Mouse (Mus musculus): ENCODE measurements around the gene Insl3. TPM values are rescaled to one million over a fixed set of nuclear protein-coding genes. Genes with fewer than 3 reads are reported as not detected.

Gene Insl3
- 33.1 to 39.9 TPM (median 34.5 TPM) in 4 replicates for total RNA-seq (2023)

GRCm38 (mm10) chr8:71689028-71689427 is at the start of gene Insl3:
Insl3 (plus strand) TSS chr8:71689214.

GRCm38 (mm10) chr8:71671549-71671965 is 17.5 kb upstream of the Insl3 start, which contains the start of gene Unc13a:
Unc13a (minus strand) TSS chr8:71671757.

GRCm38 (mm10) chr8:71676020-71676741 is 12.8 kb upstream of the Insl3 start, which contains the start of gene Jak3:
Jak3 (plus strand) TSS chr8:71676296.

GRCm38 (mm10) chr8:71701414-71702086 is 12.5 kb downstream of the Insl3 start, which contains the start of gene B3gnt3:
B3gnt3 (minus strand) TSS chr8:71701789.

GRCm38 (mm10) chr8:71725122-71725924 is 36.3 kb downstream of the Insl3 start, which contains the start of gene Fcho1:
Fcho1 (minus strand) TSS chr8:71725716.

Other genes with a start within 250 kb of the Insl3 start
- 12.0 to 14.3 TPM (median 12.5 TPM) in 4 replicates for gene Abhd8, start 225.6 kb upstream of the Insl3 start, total RNA-seq (2023)
- gene Mrpl34, start 224.3 kb upstream of the Insl3 start, total RNA-seq (2023) = 28.3 to 38.5 TPM (median 35.1 TPM) in 4 replicates
- gene Dda1, start 220.0 kb upstream of the Insl3 start, total RNA-seq (2023) = 100 to 118 TPM (median 108 TPM) in 4 replicates
- 11.7 to 13.0 TPM (median 12.1 TPM) in 4 replicates for gene Ano8, start 203.3 kb upstream of the Insl3 start, total RNA-seq (2023)
- gene Gtpbp3, start 201.1 kb upstream of the Insl3 start, total RNA-seq (2023) = 14.6 to 19.6 TPM (median 17.3 TPM) in 4 replicates
- 0.49 TPM in 1 of 4 replicates, not detected in the others for gene Plvap, start 177.5 kb upstream of the Insl3 start, total RNA-seq (2023)
- gene Ccdc194, start 163.5 kb upstream of the Insl3 start, total RNA-seq (2023) = not detected in 4 replicates
- gene Bst2, start 151.8 kb upstream of the Insl3 start, total RNA-seq (2023) = 22.0 to 39.0 TPM (median 26.1 TPM) in 4 replicates
- 33.7 to 43.0 TPM (median 40.6 TPM) in 4 replicates for gene Mvb12a, start 146.3 kb upstream of the Insl3 start, total RNA-seq (2023)
- gene Tmem221, start 130.3 kb upstream of the Insl3 start, total RNA-seq (2023) = not detected in 4 replicates
- gene Nxnl1, start 122.6 kb upstream of the Insl3 start, total RNA-seq (2023) = not detected in 4 replicates
- gene Slc27a1, start 120.3 kb upstream of the Insl3 start, total RNA-seq (2023) = 9.7 to 12.1 TPM (median 11.2 TPM) in 4 replicates
- gene Pgls, start 97.0 kb upstream of the Insl3 start, total RNA-seq (2023) = 96.6 to 107 TPM (median 102 TPM) in 4 replicates
- gene Fam129c, start 91.6 kb upstream of the Insl3 start, total RNA-seq (2023) = 102 to 133 TPM (median 110 TPM) in 4 replicates
- 104 to 123 TPM (median 109 TPM) in 4 replicates for gene Colgalt1, start 78.2 kb upstream of the Insl3 start, total RNA-seq (2023)
- gene Unc13a, start 17.5 kb upstream of the Insl3 start, total RNA-seq (2023) = 0.09 to 0.33 TPM (median 0.21 TPM) in 3 of 4 replicates, not detected in the other
- gene Jak3, start 12.9 kb upstream of the Insl3 start, total RNA-seq (2023) = 76.1 to 85.3 TPM (median 78.2 TPM) in 4 replicates
- gene B3gnt3, start 12.6 kb downstream of the Insl3 start, total RNA-seq (2023) = 0.30 to 0.75 TPM (median 0.51 TPM) in 4 replicates
- 170 to 194 TPM (median 172 TPM) in 4 replicates for gene Fcho1, start 36.5 kb downstream of the Insl3 start, total RNA-seq (2023)
- gene Zfp709, start 192.8 kb downstream of the Insl3 start, total RNA-seq (2023) = 9.1 to 12.8 TPM (median 10.5 TPM) in 4 replicates
- gene Zfp882, start 219.4 kb downstream of the Insl3 start, total RNA-seq (2023) = 7.6 to 11.5 TPM (median 10.1 TPM) in 4 replicates
- 7.3 to 13.1 TPM (median 9.7 TPM) in 4 replicates for gene Zfp617, start 219.4 kb downstream of the Insl3 start, total RNA-seq (2023)